In genomic region chr3:105642186-105642585, GRCm38 (mm10) we compare ENCODE assay signal across 9 mouse cellular contexts. TPM values are rescaled to one million over a fixed set of nuclear protein-coding genes. Genes with fewer than 3 reads are reported as not detected.
DNase-seq lines count a peak whose midpoint lies in the region; ATAC-seq and TF ChIP-seq lines count a peak whose summit lies in the region.
"Had no signal": no experiment of that assay in that cellular context is flagged by ENCODE, and none has a peak within 500 bp of the region (broad histone marks: within the 10 kb centered on the region; RNA-seq: fewer than 3 reads in every experiment).

No protein-coding gene starts in this region.

- no peak for ATAC-seq in erythroblast, adult 5-6 weeks (replicated peaks; ENCODE audit: low FRiP score, poor library complexity, severe bottlenecking)

- H3K27ac ChIP-seq in heart, adult 2 months: no peak overlapping the region
- no peak overlapping the region for H3K27ac ChIP-seq in heart, embryonic 10.5 days
- H3K27ac ChIP-seq: liver, embryonic 15.5 days had no signal

- peak; percentile 51 to 63 for DNase-seq in heart, adult 2 months
- no peak for DNase-seq in heart, embryonic 10.5 days (ENCODE audit: low spot score)
- peak; percentile 56 to 59 for DNase-seq in right cerebral cortex, postnatal 10 days (ENCODE audit: low spot score in 2 of 2)
- DNase-seq in right cerebral cortex, adult 2 months (ENCODE audit: low spot score in 2 of 2): no peak
- DNase-seq in cerebellum, postnatal 36 days: peak; percentile 65 to 69
- peak; percentile 19 for DNase-seq in lung, adult 2 months
- DNase-seq in embryo, embryonic 10 days (ENCODE audit: low spot score): no peak

- no peaks in the 10 kb centered on the region for H3K36me3 ChIP-seq in heart, adult 2 months (ENCODE audit: control insufficient read depth, insufficient read depth, low read length)
- no peaks in the 10 kb centered on the region for H3K36me3 ChIP-seq in heart, embryonic 10.5 days
- H3K36me3 ChIP-seq: liver, embryonic 15.5 days had no signal

- no peaks in the 10 kb centered on the region; the same call in 1 of the 2 replicates for H3K27me3 ChIP-seq in heart, adult 2 months (ENCODE audit: control insufficient read depth, insufficient read depth, low read length)
- H3K27me3 ChIP-seq in heart, embryonic 10.5 days (ENCODE audit: insufficient read depth, poor library complexity, severe bottlenecking): peaks cover 10% of the 10 kb centered on the region; the same call in 1 of the 2 replicates
- H3K27me3 ChIP-seq: liver, embryonic 15.5 days had no signal

- no peak for TF ChIP-seq POLR2A in heart, adult 2 months (IDR thresholded peaks at IDR 0.05; ENCODE audit: insufficient read depth, low read depth, low read length)
- no peak for TF ChIP-seq POLR2A in lung, adult 2 months (IDR thresholded peaks at IDR 0.05; ENCODE audit: borderline replicate concordance, extremely low read depth, low read depth, low read length)

- H3K9ac ChIP-seq in heart, adult 2 months (ENCODE audit: low read depth, low read length): no peak overlapping the region
- H3K9ac ChIP-seq: liver, embryonic 15.5 days had no signal

- H3K4me3 ChIP-seq in heart, adult 2 months: no peak overlapping the region
- H3K4me3 ChIP-seq in heart, embryonic 10.5 days: no peak overlapping the region
- no peak overlapping the region for H3K4me3 ChIP-seq in lung, adult 2 months (replicated peaks; ENCODE audit: extremely low read depth, low read depth, low read length)
- H3K4me3 ChIP-seq: liver, embryonic 15.5 days had no signal

- TF ChIP-seq EP300 in heart, adult 2 months (IDR thresholded peaks at IDR 0.05; ENCODE audit: insufficient read depth, low read depth, low read length): peak; percentile 70; the same call in 1 of the 2 replicates

- 37% methylated on average over 1 of the region's 1 CpGs for WGBS in heart, adult 2 months
- WGBS in heart, embryonic 10.5 days: 52% methylated on average over 1 of the region's 1 CpGs
- 20% methylated on average over 1 of the region's 1 CpGs for WGBS in lung, adult 2 months

- H3K9me3 ChIP-seq in heart, embryonic 10.5 days: no peaks in the 10 kb centered on the region
- H3K9me3 ChIP-seq: liver, embryonic 15.5 days had no signal

- no peaks in the 10 kb centered on the region; the same call in 1 of the 2 replicates for H3K4me1 ChIP-seq in heart, adult 2 months (ENCODE audit: control insufficient read depth, insufficient read depth, low read length)
- H3K4me1 ChIP-seq in heart, embryonic 10.5 days: no peaks in the 10 kb centered on the region
- H3K4me1 ChIP-seq in lung, adult 2 months (ENCODE audit: control insufficient read depth, insufficient read depth, low read length): no peaks in the 10 kb centered on the region
- H3K4me1 ChIP-seq: liver, embryonic 15.5 days had no signal

- no peaks in the 10 kb centered on the region for H3K79me2 ChIP-seq in heart, adult 2 months (replicated peaks; ENCODE audit: control insufficient read depth, insufficient read depth, low read length)

- TF ChIP-seq CTCF in heart, adult 2 months (IDR thresholded peaks at IDR 0.05): peak; percentile 73
- TF ChIP-seq CTCF in lung, adult 2 months (IDR thresholded peaks at IDR 0.05; ENCODE audit: insufficient read depth, low read length): peak; percentile 56

- intact Hi-C loops in heart, adult 2 months (cut with DNase I): loop anchor here (2.0 to 10.0 kb wide), 3 partner anchors 117 to 477 kb away; no protein-coding TSS in a partner anchor

RNA-seq across cellular contexts. Expression of gene Ddx20, which starts 45.2 kb away (rescaled TPM):
- 10 to 100 TPM in 1 of 2 experiments, 1 to 10 TPM in 1; 9.2 to 12.3 TPM for total RNA-seq in heart, adult 2 months (2021)
- 4.1 and 6.5 TPM in 2 replicates for polyA plus RNA-seq in heart, adult 2 months (2012; rRNA removed)
- polyA plus RNA-seq in heart, embryonic 10.5 days (2016; fragmentation: Nextera tagmentation; extraction: Ambion mirVana): 30.5 and 37.2 TPM in 2 replicates
- 11.6 and 25.8 TPM in 2 replicates for polyA plus RNA-seq in lung, adult 2 months (2012; rRNA removed)
- 6.3 and 10.8 TPM in 2 replicates for total RNA-seq in erythroblast, adult 5-6 weeks (2015; ENCODE audit: low replicate concordance)
- total RNA-seq in erythroblast, adult 5-6 weeks (2017; ENCODE audit: low replicate concordance): 9.5 and 12.3 TPM in 2 replicates

Comparison
In these comparisons a context has a peak if more than half of its experiments do, and no peak if none do; other contexts are left out.
1. DNase-seq: peak in heart, adult 2 months (2 of 2), right cerebral cortex, postnatal 10 days (2 of 2), cerebellum, postnatal 36 days (2 of 2) and lung, adult 2 months (single experiment); none in heart, embryonic 10.5 days (single experiment), right cerebral cortex, adult 2 months (0 of 2) and embryo, embryonic 10 days (single experiment).